Mouse (Mus musculus) bone marrow macrophage, adult 2 months (primary cell): Measurements from ENCODE around the gene Bbs12. TPM values are rescaled to one million over a fixed set of nuclear protein-coding genes. Genes with fewer than 3 reads are reported as not detected.

Experiments
- H3K27ac ChIP-seq: 2 replicates; pipeline ENCODE4 v1.5.1; 2012; ENCODE audit warnings: low read depth, low read length; ENCODE audit not compliant: insufficient read depth
- H3K4me1 ChIP-seq: 2 replicates; pipeline ENCODE4 v1.6.1; 2012; ENCODE audit warnings: low read length; ENCODE audit not compliant: control insufficient read depth, insufficient read depth
- H3K4me3 ChIP-seq: 2 replicates; pipeline ENCODE4 v1.5.1; 2012; ENCODE audit warnings: mild to moderate bottlenecking, low read length, moderate library complexity; ENCODE audit not compliant: insufficient read depth
- CTCF ChIP-seq: IDR thresholded peaks from 2 replicates; pipeline ENCODE4 v1.5.1; 2012; ENCODE audit warnings: low read depth, mild to moderate bottlenecking, low read length, moderate library complexity
- POLR2A ChIP-seq: IDR thresholded peaks from 2 replicates; pipeline ENCODE4 v1.6.1; 2012; ENCODE audit warnings: mild to moderate bottlenecking, low read depth, low read length, borderline replicate concordance
- polyA plus RNA-seq: library from polyadenylated mRNA; stranded (reverse); fragments of >200 nt; gene quantifications from 2 replicates; pipeline ENCODE4 v1.2.4, GENCODE M21; 2012; ENCODE audit not compliant: missing spikeins, insufficient read depth, insufficient read length

Bbs12 gene
- polyA plus RNA-seq: 2.4 and 3.0 TPM in 2 replicates

- no peak for TF ChIP-seq CTCF
- TF ChIP-seq POLR2A: no peak
- Histone ChIP-seq H3K4me3 (peak within 1 kb of the TSS; percentile 82), H3K4me1 (peaks cover 13% of the 10 kb centered on the region), H3K27ac (peak within 1 kb of the TSS; percentile 39)
Observed at GRCm38 (mm10) chr3:37312370-37312941, at the start of gene Bbs12, which contains the start of gene Cetn4. Gene Bbs12 (plus strand): TSS chr3:37312554. Gene Cetn4 (minus strand): TSS chr3:37312708.

GRCm38 (mm10) chr3:37268338-37268737 is 44.0 kb upstream of the Bbs12 start:
- 0 out of 2 replicates have a peak, but pooled peaks cover 2% of the 10 kb centered on the region for H3K4me1 ChIP-seq

GRCm38 (mm10) chr3:37269926-37270325 is 42.4 kb upstream of the Bbs12 start:
- Histone ChIP-seq H3K27ac (no peak overlapping the region), H3K4me3 (no peak overlapping the region), H3K4me1 (0 out of 2 replicates have a peak, but pooled peaks cover 2% of the 10 kb centered on the region)
- TF ChIP-seq POLR2A: no peak
- no peak for TF ChIP-seq CTCF

More at GRCm38 (mm10) chr3:37268338-37268737, 44.0 kb upstream of the Bbs12 start:
- H3K4me3 ChIP-seq: no peak overlapping the region
- no peak for TF ChIP-seq POLR2A
- TF ChIP-seq CTCF: no peak
- no peak overlapping the region for H3K27ac ChIP-seq

GRCm38 (mm10) chr3:37271209-37271608 is 41.1 kb upstream of the Bbs12 start:
- H3K4me3 ChIP-seq: no peak overlapping the region
- 0 out of 2 replicates have a peak, but pooled peaks cover 2% of the 10 kb centered on the region for H3K4me1 ChIP-seq
- TF ChIP-seq CTCF (peak; percentile 66), POLR2A (no peak)
- H3K27ac ChIP-seq: no peak overlapping the region

GRCm38 (mm10) chr3:37273092-37273491 is 39.3 kb upstream of the Bbs12 start:
- Histone ChIP-seq H3K4me1 (0 out of 2 replicates have a peak, but pooled peaks cover 2% of the 10 kb centered on the region), H3K4me3 (no peak overlapping the region), H3K27ac (no peak overlapping the region)
- no peak for TF ChIP-seq CTCF
- TF ChIP-seq POLR2A: no peak

- Histone ChIP-seq H3K4me1 (0 out of 2 replicates have a peak, but pooled peaks cover 2% of the 10 kb centered on the region), H3K4me3 (no peak overlapping the region), H3K27ac (no peak overlapping the region)
- TF ChIP-seq POLR2A: no peak
- TF ChIP-seq CTCF: no peak
Observed at GRCm38 (mm10) chr3:37274661-37275060, 37.7 kb upstream of the Bbs12 start.

GRCm38 (mm10) chr3:37280221-37280620 is 32.1 kb upstream of the Bbs12 start:
- Histone ChIP-seq H3K4me1 (peaks cover 12% of the 10 kb centered on the region), H3K4me3 (no peak overlapping the region), H3K27ac (no peak overlapping the region)
- TF ChIP-seq CTCF: no peak
- TF ChIP-seq POLR2A: no peak

GRCm38 (mm10) chr3:37280871-37281270 is 31.5 kb upstream of the Bbs12 start:
- H3K4me3 ChIP-seq: peak overlapping the region; percentile 41
- peaks cover 12% of the 10 kb centered on the region for H3K4me1 ChIP-seq
- no peak overlapping the region for H3K27ac ChIP-seq
- TF ChIP-seq POLR2A: no peak
- TF ChIP-seq CTCF: no peak

- TF ChIP-seq CTCF (no peak), POLR2A (no peak)
- Histone ChIP-seq H3K27ac (no peak overlapping the region), H3K4me1 (peaks cover 12% of the 10 kb centered on the region), H3K4me3 (no peak overlapping the region)
Observed at GRCm38 (mm10) chr3:37282299-37282922, 29.9 kb upstream of the Bbs12 start.

- TF ChIP-seq CTCF: no peak
- TF ChIP-seq POLR2A: no peak
- no peak overlapping the region for H3K4me3 ChIP-seq
- H3K4me1 ChIP-seq: peaks cover 12% of the 10 kb centered on the region
- no peak overlapping the region for H3K27ac ChIP-seq
Observed at GRCm38 (mm10) chr3:37283234-37283633, 29.1 kb upstream of the Bbs12 start.

- Histone ChIP-seq H3K4me1 (peaks cover 6% of the 10 kb centered on the region), H3K27ac (no peak overlapping the region), H3K4me3 (no peak overlapping the region)
- no peak for TF ChIP-seq CTCF
- TF ChIP-seq POLR2A: no peak
Observed at GRCm38 (mm10) chr3:37289237-37289636, 23.1 kb upstream of the Bbs12 start.
